Mouse (Mus musculus) small intestine, adult 2 months (tissue): ENCODE data around the gene Akap13.

ENCODE experiments used
- CTCF ChIP-seq: fragments of 200-500 bp; IDR thresholded peaks from 2 replicates; pipeline ENCODE4 v1.5.1; 2012; ENCODE audit warnings: low read depth, mild to moderate bottlenecking, control low read depth, inconsistent platforms, low read length, moderate library complexity, mixed read lengths; ENCODE audit not compliant: insufficient replicate concordance, insufficient read length; ENCODE audit errors: extremely low read depth
- POLR2A ChIP-seq: fragments of 200-500 bp; IDR thresholded peaks from 2 replicates; pipeline ENCODE4 v1.6.1; 2012; ENCODE audit warnings: low read depth, mild to moderate bottlenecking, control low read depth, inconsistent platforms, low read length, moderate library complexity

GRCm38 (mm10) chr7:75612683-75613053, 157.3 kb downstream of the Akap13 start:
- TF ChIP-seq CTCF (no peak), POLR2A (no peak)
